Mouse (Mus musculus) neural tube, embryonic 13.5 days (tissue): ENCODE data around the gene Trim39. TPM values are rescaled to one million over a fixed set of nuclear protein-coding genes. Genes with fewer than 3 reads are reported as not detected.

Experiments
- ATAC-seq: fragments of 200-750 bp; cut with Nextera tagmentation; 2 replicates; pipeline ENCODE4 v1.8.0; 2017; ENCODE audit warnings: low read depth, mild to moderate bottlenecking, moderate TSS enrichment, moderate library complexity
- H3K27ac ChIP-seq: fragments of 300-500 bp; sonication (generic); replicated peaks from 2 replicates; pipeline ENCODE4 v1.5.1; 2015; ENCODE audit warnings: moderate library complexity, mild to moderate bottlenecking, inconsistent platforms
- H3K27me3 ChIP-seq: fragments of 300-500 bp; sonication (generic); 2 replicates; pipeline ENCODE4 v1.6.1; 2015; ENCODE audit warnings: mild to moderate bottlenecking, inconsistent platforms
- H3K36me3 ChIP-seq: fragments of 300-500 bp; sonication (generic); 2 replicates; pipeline ENCODE4 v1.6.1; 2015; ENCODE audit warnings: mild to moderate bottlenecking, inconsistent platforms
- H3K4me1 ChIP-seq: fragments of 300-500 bp; sonication (generic); replicated peaks from 2 replicates; pipeline ENCODE4 v1.6.1; 2015; ENCODE audit warnings: inconsistent platforms
- H3K4me2 ChIP-seq: fragments of 300-500 bp; sonication (generic); 2 replicates; pipeline ENCODE4 v1.6.1; 2015; ENCODE audit warnings: inconsistent platforms, mild to moderate bottlenecking, moderate library complexity
- H3K4me3 ChIP-seq: fragments of 300-500 bp; sonication (generic); 2 replicates; pipeline ENCODE4 v1.5.1; 2015; ENCODE audit warnings: mild to moderate bottlenecking, inconsistent platforms
- H3K9ac ChIP-seq: fragments of 300-500 bp; sonication (generic); 2 replicates; pipeline ENCODE4 v1.6.1; 2015; ENCODE audit warnings: moderate library complexity, mild to moderate bottlenecking, inconsistent platforms
- H3K9me3 ChIP-seq: fragments of 300-500 bp; sonication (generic); 2 replicates; pipeline ENCODE4 v1.6.1; 2016; ENCODE audit warnings: inconsistent platforms
- WGBS: fragments of 180-500 bp; shearing (Covaris S2); methylation state at CpG from one replicate; pipeline ENCODE4 v1.1.7; 2015; 5-methylcytosine and 5-hydroxymethylcytosine counted together
- polyA plus RNA-seq: library from polyadenylated mRNA; unstranded; fragments of >200 nt; fragmentation: Nextera tagmentation; extraction: Ambion mirVana; gene quantifications from 2 replicates; pipeline ENCODE4 v1.2.1, GENCODE M21; 2015

Trim39 gene
- polyA plus RNA-seq, 1 experiment from 2014 or later: 27.2 TPM

- Histone ChIP-seq H3K27me3 (no peaks in the 10 kb centered on the region), H3K36me3 (peaks cover 53% of the 10 kb centered on the region), H3K9me3 (no peaks in the 10 kb centered on the region), H3K27ac (peak overlapping the region; percentile 96), H3K4me3 (peak overlapping the region; percentile 88), H3K9ac (peak overlapping the region; percentile 90), H3K4me1 (peaks cover 44% of the 10 kb centered on the region), H3K4me2 (peak overlapping the region; percentile 90)
- under 1% methylated on average over 67 of the region's 84 CpGs for WGBS
- peak; percentile 93 for ATAC-seq
Measured at GRCm38 (mm10) chr17:36270956-36271585, 976 bp downstream of the Trim39 start.

DNA sequence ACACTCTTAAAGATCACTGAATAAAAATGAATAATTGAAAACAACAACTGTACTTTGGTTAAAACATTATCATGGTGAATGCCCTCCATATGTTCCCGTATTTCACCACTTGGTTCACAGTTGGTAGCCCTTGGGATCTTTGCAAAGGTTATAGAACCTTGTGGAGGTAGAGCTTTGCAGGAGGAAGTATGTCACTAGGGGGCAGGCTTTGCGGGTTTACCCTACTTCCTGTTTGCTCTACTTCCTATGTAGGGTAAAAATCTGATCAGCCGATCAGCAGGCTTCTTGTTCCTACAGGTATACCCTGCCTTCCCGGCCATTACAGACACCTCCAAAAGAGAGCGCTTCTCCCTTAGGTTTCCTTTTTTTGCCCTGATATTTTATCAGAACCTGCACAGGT, 6.2 kb downstream of the Trim39 start:
- Histone ChIP-seq H3K27ac (no peak overlapping the region), H3K4me2 (no peak overlapping the region), H3K27me3 (no peaks in the 10 kb centered on the region), H3K4me3 (no peak overlapping the region), H3K9ac (no peak overlapping the region), H3K9me3 (no peaks in the 10 kb centered on the region), H3K36me3 (peaks cover 78% of the 10 kb centered on the region), H3K4me1 (peaks cover 17% of the 10 kb centered on the region)
- 78% methylated on average over 5 of the region's 5 CpGs for WGBS
- no peak for ATAC-seq

GRCm38 (mm10) chr17:36264273-36264925, 7.6 kb downstream of the Trim39 start:
- H3K4me1 ChIP-seq: peaks cover 3% of the 10 kb centered on the region; the same call in 1 of the 2 replicates
- no peak overlapping the region for H3K4me2 ChIP-seq
- ATAC-seq: no peak
- no peak overlapping the region for H3K9ac ChIP-seq
- no peak overlapping the region for H3K27ac ChIP-seq
- H3K4me3 ChIP-seq: no peak overlapping the region
- 96% methylated on average over 3 of the region's 3 CpGs for WGBS
- H3K36me3 ChIP-seq: peaks cover 93% of the 10 kb centered on the region
- no peaks in the 10 kb centered on the region for H3K27me3 ChIP-seq
- H3K9me3 ChIP-seq: no peaks in the 10 kb centered on the region

GRCm38 (mm10) chr17:36261511-36262166, 10.4 kb downstream of the Trim39 start:
- no peaks in the 10 kb centered on the region for H3K27me3 ChIP-seq
- no peak overlapping the region for H3K9ac ChIP-seq
- peaks cover 11% of the 10 kb centered on the region for H3K4me1 ChIP-seq
- no peaks in the 10 kb centered on the region for H3K9me3 ChIP-seq
- H3K4me3 ChIP-seq: no peak overlapping the region
- no peak overlapping the region for H3K27ac ChIP-seq
- no peak for ATAC-seq
- 87% methylated on average over 9 of the region's 9 CpGs for WGBS
- H3K36me3 ChIP-seq: peaks cover 80% of the 10 kb centered on the region
- no peak overlapping the region for H3K4me2 ChIP-seq

DNA sequence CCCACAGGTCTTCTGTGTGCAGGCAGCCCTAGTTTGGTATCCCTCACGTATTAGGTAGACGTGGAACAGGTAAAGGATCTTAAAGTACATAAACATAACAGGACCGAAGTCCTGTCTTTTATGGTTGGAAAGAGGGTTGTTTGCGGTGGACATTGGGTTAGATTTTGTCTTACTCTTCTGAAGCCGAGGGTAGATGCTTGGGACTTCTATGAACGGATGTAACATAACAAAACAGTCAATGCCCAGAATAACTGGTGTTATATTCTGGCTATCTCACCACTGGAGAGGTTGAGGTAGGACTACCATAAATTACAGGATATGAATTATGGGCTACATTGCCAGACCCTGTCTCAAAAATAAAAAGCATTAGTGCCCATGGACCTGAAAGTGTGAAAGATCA, 14.1 kb downstream of the Trim39 start, which contains the start of gene Rpp21:
Rpp21 (minus strand) TSS at position 101 of the 400 bp plus-strand sequence.
- H3K27me3 ChIP-seq: no peaks in the 10 kb centered on the region; the same call in 1 of the 2 replicates
- peak; percentile 28 for ATAC-seq
- H3K36me3 ChIP-seq: peaks cover 49% of the 10 kb centered on the region
- H3K4me2 ChIP-seq: peak within 1 kb of the TSS; percentile 60
- H3K27ac ChIP-seq: peak within 1 kb of the TSS; percentile 90
- H3K9me3 ChIP-seq: no peaks in the 10 kb centered on the region
- H3K4me3 ChIP-seq: peak within 1 kb of the TSS; percentile 76
- H3K4me1 ChIP-seq: peaks cover 14% of the 10 kb centered on the region
- 54% methylated on average over 6 of the region's 6 CpGs for WGBS
- peak within 1 kb of the TSS; percentile 88 for H3K9ac ChIP-seq

- peak overlapping the region; percentile 76 for H3K4me3 ChIP-seq
- H3K4me2 ChIP-seq: peak overlapping the region; percentile 60
- H3K27ac ChIP-seq: peak overlapping the region; percentile 90
- no peaks in the 10 kb centered on the region for H3K9me3 ChIP-seq
- H3K9ac ChIP-seq: peak overlapping the region; percentile 88
- H3K36me3 ChIP-seq: peaks cover 43% of the 10 kb centered on the region
- under 1% methylated on average over 37 of the region's 37 CpGs for WGBS
- peaks cover 16% of the 10 kb centered on the region for H3K4me1 ChIP-seq
- H3K27me3 ChIP-seq: peaks cover 4% of the 10 kb centered on the region
- ATAC-seq: peak; percentile 97
Measured at GRCm38 (mm10) chr17:36257241-36257947, 14.7 kb downstream of the Trim39 start.

DNA sequence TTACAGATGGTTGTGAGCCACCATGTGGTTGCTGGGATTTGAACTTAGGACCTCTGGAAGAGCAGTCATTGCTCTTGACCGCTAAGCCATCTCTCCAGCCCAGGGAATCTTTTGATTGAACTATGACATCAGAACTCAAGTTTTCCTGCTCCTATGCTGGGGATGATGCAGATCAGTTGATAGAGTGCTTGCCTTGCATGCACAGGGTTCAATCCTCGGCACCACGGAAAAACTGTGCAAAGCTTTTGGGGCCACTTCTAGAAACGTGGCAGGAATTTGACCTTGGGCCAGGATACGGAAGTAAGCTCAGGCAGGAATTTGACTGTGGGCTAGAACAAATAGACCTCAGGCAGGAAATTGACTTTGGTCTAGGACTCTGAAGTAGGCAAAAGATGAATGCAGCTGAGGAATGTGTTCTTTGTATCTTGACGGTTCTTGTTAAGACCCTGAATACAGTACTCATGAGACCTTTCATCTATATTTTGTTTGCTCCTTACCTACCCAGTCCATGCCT, 18.9 kb downstream of the Trim39 start:
- Histone ChIP-seq H3K9me3 (no peaks in the 10 kb centered on the region), H3K4me2 (no peak overlapping the region), H3K9ac (no peak overlapping the region), H3K27ac (no peak overlapping the region), H3K36me3 (peaks cover 3% of the 10 kb centered on the region; the same call in 1 of the 2 replicates), H3K27me3 (peaks cover 36% of the 10 kb centered on the region), H3K4me1 (peaks cover 20% of the 10 kb centered on the region), H3K4me3 (no peak overlapping the region)
- 73% methylated on average over 6 of the region's 6 CpGs for WGBS
- no peak for ATAC-seq

DNA sequence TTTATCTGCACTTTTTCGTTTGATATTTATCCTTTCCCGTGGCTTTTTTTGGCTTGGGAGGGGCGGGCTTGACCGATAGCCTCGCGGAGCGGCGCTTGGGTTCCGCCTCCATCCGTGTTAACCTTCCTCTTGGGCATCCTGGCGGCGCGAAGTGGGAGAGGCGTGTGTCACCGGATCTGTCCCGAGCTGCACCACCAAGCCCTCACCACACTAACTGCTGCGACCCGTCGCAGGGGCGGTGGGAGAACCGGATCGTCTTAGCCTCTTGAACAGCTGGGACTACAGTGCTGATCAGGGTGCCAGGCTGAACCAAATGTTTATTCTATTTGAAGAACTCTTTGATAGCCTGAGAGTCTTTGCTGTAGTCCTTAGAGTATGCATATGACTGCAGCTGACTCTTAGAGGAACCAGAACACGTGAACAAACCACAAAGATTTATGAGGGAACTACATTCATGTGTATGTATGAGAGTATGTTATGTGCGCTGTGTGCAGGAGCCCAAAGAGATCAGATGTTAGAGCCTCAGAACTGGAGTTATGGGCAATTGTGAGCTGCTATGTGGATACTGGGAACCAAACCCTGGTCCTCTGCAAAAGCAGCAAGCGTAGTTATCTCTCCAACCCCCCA, 19.7 kb downstream of the Trim39 start:
- Histone ChIP-seq H3K9ac (0 out of 2 replicates have a peak overlapping the region, but pooled peaks have one; percentile 45), H3K36me3 (peaks cover 3% of the 10 kb centered on the region; the same call in 1 of the 2 replicates), H3K27me3 (peaks cover 43% of the 10 kb centered on the region), H3K4me3 (peak overlapping the region; percentile 21), H3K9me3 (no peaks in the 10 kb centered on the region), H3K27ac (no peak overlapping the region), H3K4me1 (peaks cover 15% of the 10 kb centered on the region), H3K4me2 (peak overlapping the region; percentile 52)
- ATAC-seq: 0 out of 2 replicates have a peak, but pooled peaks have one; percentile 9
- WGBS: 8% methylated on average over 25 of the region's 25 CpGs

- H3K4me3 ChIP-seq: no peak overlapping the region
- no peak for ATAC-seq
- H3K27ac ChIP-seq: no peak overlapping the region
- H3K4me2 ChIP-seq: peak overlapping the region; percentile 25; the same call in 1 of the 2 replicates
- WGBS: 21% methylated on average over 33 of the region's 33 CpGs
- H3K9me3 ChIP-seq: no peaks in the 10 kb centered on the region
- H3K9ac ChIP-seq: no peak overlapping the region
- no peaks in the 10 kb centered on the region for H3K36me3 ChIP-seq
- peaks cover 44% of the 10 kb centered on the region for H3K27me3 ChIP-seq
- peaks cover 8% of the 10 kb centered on the region for H3K4me1 ChIP-seq
Measured at GRCm38 (mm10) chr17:36248886-36249285, 23.2 kb downstream of the Trim39 start.

DNA sequence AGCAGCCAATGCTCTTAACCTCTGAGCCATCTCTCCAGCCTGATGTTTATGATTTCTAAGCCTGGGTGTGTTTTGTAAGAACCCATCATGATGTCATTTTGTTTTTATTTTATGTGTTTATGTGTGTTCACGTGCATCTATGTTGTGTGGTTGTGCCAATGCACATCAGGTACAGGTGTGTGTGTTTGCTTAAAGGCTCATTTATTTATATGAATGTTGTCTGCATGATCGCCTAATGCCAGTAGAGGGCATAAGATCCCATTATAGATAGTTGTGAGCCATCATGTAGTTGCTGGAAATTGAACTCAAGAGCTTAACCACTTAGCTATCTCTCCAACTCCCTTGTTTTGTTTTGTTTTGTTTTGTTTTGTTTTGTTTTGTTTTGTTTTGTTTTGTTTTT, 26.3 kb downstream of the Trim39 start:
- Histone ChIP-seq H3K27ac (no peak overlapping the region), H3K4me2 (no peak overlapping the region), H3K4me3 (no peak overlapping the region), H3K4me1 (no peaks in the 10 kb centered on the region; the same call in 1 of the 2 replicates), H3K27me3 (peaks cover 33% of the 10 kb centered on the region), H3K9ac (no peak overlapping the region), H3K9me3 (no peaks in the 10 kb centered on the region), H3K36me3 (no peaks in the 10 kb centered on the region)
- 83% methylated on average over 2 of the region's 2 CpGs for WGBS
- ATAC-seq: no peak

GRCm38 (mm10) chr17:36244031-36244430, 28.0 kb downstream of the Trim39 start:
- no peak for ATAC-seq
- H3K4me3 ChIP-seq: no peak overlapping the region
- 43% methylated on average over 5 of the region's 5 CpGs for WGBS
- H3K36me3 ChIP-seq: no peaks in the 10 kb centered on the region
- H3K4me1 ChIP-seq: no peaks in the 10 kb centered on the region; the same call in 1 of the 2 replicates
- H3K27me3 ChIP-seq: peaks cover 24% of the 10 kb centered on the region
- H3K4me2 ChIP-seq: no peak overlapping the region
- H3K9ac ChIP-seq: no peak overlapping the region
- H3K9me3 ChIP-seq: no peaks in the 10 kb centered on the region
- no peak overlapping the region for H3K27ac ChIP-seq
